Mouse (Mus musculus): ENCODE measurements at regions not wholly inside any gene's neighbourhood (a gene's known extent, or its start where the extent isn't known, plus 50 kb on each side); places are given as distances from the start of the nearest gene placed in this dataset.

- TF ChIP-seq GATA1 (IDR thresholded peaks at IDR 0.05; ENCODE audit: borderline replicate concordance, low read length) (no peak), FLI1 (IDR thresholded peaks at IDR 0.05; ENCODE audit: low read length) (no peak)
These were observed 542.3 kb downstream of the Etv1 start for GRCm38 (mm10) chr12:39321453-39321852.

Data from megakaryocyte, embryonic 14.5 days (primary cell).